Mouse (Mus musculus) lung, postnatal 0 days (tissue): ENCODE measurements at regions not wholly inside any gene's neighbourhood (a gene's known extent, or its start where the extent isn't known, plus 50 kb on each side); places are given as distances from the start of the nearest gene placed in this dataset.

Source experiments
- ATAC-seq: fragments of 200-750 bp; cut with Nextera tagmentation; 2 replicates; pipeline ENCODE4 v1.8.0; 2017; ENCODE audit warnings: moderate library complexity
- DNase-seq: peaks from one replicate; pipeline ENCODE4 v3.0.0-alpha.2; 2016; ENCODE audit warnings: low spot score
- H3K27ac ChIP-seq: fragments of 300-500 bp; sonication (generic); 2 replicates; pipeline ENCODE4 v1.5.1; 2014; ENCODE audit warnings: antibody characterized with exemption, mild to moderate bottlenecking, low read length, mixed read lengths
- H3K27me3 ChIP-seq: fragments of 300-500 bp; sonication (generic); replicated peaks from 2 replicates; pipeline ENCODE4 v1.6.1; 2014; ENCODE audit warnings: low read length, mixed read lengths; ENCODE audit not compliant: insufficient read depth
- H3K36me3 ChIP-seq: fragments of 300-500 bp; sonication (generic); 2 replicates; pipeline ENCODE4 v1.6.1; 2014; ENCODE audit warnings: low read length, mixed read lengths; ENCODE audit not compliant: insufficient read depth
- H3K4me1 ChIP-seq: fragments of 300-500 bp; sonication (generic); 2 replicates; pipeline ENCODE4 v1.6.1; 2014; ENCODE audit warnings: antibody characterized with exemption, low read depth, low read length, mixed read lengths; ENCODE audit not compliant: insufficient read depth
- H3K4me2 ChIP-seq: fragments of 300-500 bp; sonication (generic); replicated peaks from 2 replicates; pipeline ENCODE4 v1.6.1; 2014; ENCODE audit warnings: low read depth, mild to moderate bottlenecking, low read length, moderate library complexity, mixed read lengths
- H3K4me3 ChIP-seq: fragments of 300-500 bp; sonication (generic); 2 replicates; pipeline ENCODE4 v1.5.1; 2014; ENCODE audit warnings: low read depth, low read length
- H3K9ac ChIP-seq: fragments of 300-500 bp; sonication (generic); replicated peaks from 2 replicates; pipeline ENCODE4 v1.6.1; 2014; ENCODE audit warnings: low read depth, mild to moderate bottlenecking
- H3K9me3 ChIP-seq: fragments of 300-500 bp; sonication (generic); 2 replicates; pipeline ENCODE4 v1.6.1; 2016; ENCODE audit warnings: low read length, mixed read lengths
- CTCF ChIP-seq: IDR thresholded peaks from 2 replicates; pipeline ENCODE4 v1.5.1; 2016; ENCODE audit warnings: antibody characterized with exemption, mild to moderate bottlenecking
- EP300 ChIP-seq: IDR thresholded peaks from 2 replicates; pipeline ENCODE4 v1.6.1; 2016; ENCODE audit warnings: antibody characterized with exemption, mild to moderate bottlenecking, control low read depth
- WGBS: fragments of 180-500 bp; shearing (Covaris S2); extraction: QIAGEN DNeasy Blood & Tissue Kit; methylation state at CpG from one replicate; pipeline ENCODE4 v1.1.7; 2014; 5-methylcytosine and 5-hydroxymethylcytosine counted together

- Histone ChIP-seq H3K9me3 (no peaks in the 10 kb centered on the region), H3K27ac (no peak overlapping the region), H3K4me3 (no peak overlapping the region), H3K36me3 (no peaks in the 10 kb centered on the region), H3K27me3 (no peaks in the 10 kb centered on the region), H3K4me2 (no peak overlapping the region), H3K9ac (no peak overlapping the region), H3K4me1 (peaks cover 5% of the 10 kb centered on the region; the same call in 1 of the 2 replicates)
- no peak for TF ChIP-seq CTCF
- peak; percentile 35; the same call in 1 of the 2 replicates for TF ChIP-seq EP300
- no peak for DNase-seq
- no peak for ATAC-seq
- WGBS, result 87% methylated on average over 5 of the region's 5 CpGs
These were observed 198.8 kb downstream of the Etnk1 start for GRCm38 (mm10) chr6:143365840-143366239.

GRCm38 (mm10) chr6:143367804-143368203, 200.8 kb downstream of the Etnk1 start:
- Histone ChIP-seq H3K9ac (no peak overlapping the region), H3K4me2 (no peak overlapping the region), H3K4me1 (peaks cover 5% of the 10 kb centered on the region; the same call in 1 of the 2 replicates), H3K27me3 (no peaks in the 10 kb centered on the region), H3K27ac (no peak overlapping the region), H3K9me3 (no peaks in the 10 kb centered on the region), H3K36me3 (no peaks in the 10 kb centered on the region), H3K4me3 (no peak overlapping the region)
- ATAC-seq, result peak; percentile 77
- WGBS, result 45% methylated on average over 3 of the region's 3 CpGs
- TF ChIP-seq EP300 (no peak), CTCF (no peak)
- DNase-seq, result peak; percentile 53

GRCm38 (mm10) chr6:143368646-143369045, 201.6 kb downstream of the Etnk1 start:
- Histone ChIP-seq H3K27me3 (no peaks in the 10 kb centered on the region), H3K9me3 (no peaks in the 10 kb centered on the region), H3K4me2 (no peak overlapping the region), H3K36me3 (no peaks in the 10 kb centered on the region), H3K9ac (no peak overlapping the region), H3K4me1 (peaks cover 5% of the 10 kb centered on the region; the same call in 1 of the 2 replicates), H3K27ac (no peak overlapping the region), H3K4me3 (no peak overlapping the region)
- DNase-seq, result peak; percentile 6
- TF ChIP-seq CTCF (no peak), EP300 (no peak)
- no peak for ATAC-seq
- 47% methylated on average over 8 of the region's 8 CpGs for WGBS

- Histone ChIP-seq H3K4me2 (no peak overlapping the region), H3K36me3 (no peaks in the 10 kb centered on the region), H3K27me3 (no peaks in the 10 kb centered on the region), H3K27ac (no peak overlapping the region), H3K4me3 (no peak overlapping the region), H3K9me3 (no peaks in the 10 kb centered on the region), H3K4me1 (peaks cover 5% of the 10 kb centered on the region; the same call in 1 of the 2 replicates), H3K9ac (no peak overlapping the region)
- no peak for ATAC-seq
- DNase-seq, result no peak
- TF ChIP-seq EP300 (no peak), CTCF (no peak)
- WGBS, result 60% methylated on average over 5 of the region's 5 CpGs
These were observed 205.5 kb downstream of the Etnk1 start for GRCm38 (mm10) chr6:143372487-143372886.

- peak; percentile 65 for ATAC-seq
- no peaks in the 10 kb centered on the region for H3K4me1 ChIP-seq
- no peaks in the 10 kb centered on the region for H3K36me3 ChIP-seq
- H3K9me3 ChIP-seq, result no peaks in the 10 kb centered on the region
- no peak overlapping the region for H3K4me3 ChIP-seq
- H3K9ac ChIP-seq, result no peak overlapping the region
- WGBS, result 64% methylated on average over 15 of the region's 15 CpGs
- no peaks in the 10 kb centered on the region for H3K27me3 ChIP-seq
- DNase-seq, result peak; percentile 75
- no peak overlapping the region for H3K4me2 ChIP-seq
- TF ChIP-seq EP300, result no peak
- TF ChIP-seq CTCF, result peak; percentile 95
- no peak overlapping the region for H3K27ac ChIP-seq
These were observed 206.8 kb downstream of the Etnk1 start for GRCm38 (mm10) chr6:143373686-143374273.

GRCm38 (mm10) chr6:143375951-143376713, 209.1 kb downstream of the Etnk1 start:
- Histone ChIP-seq H3K36me3 (no peaks in the 10 kb centered on the region), H3K4me2 (peak overlapping the region; percentile 15; the same call in 1 of the 2 replicates), H3K27me3 (no peaks in the 10 kb centered on the region), H3K9ac (no peak overlapping the region), H3K4me3 (no peak overlapping the region), H3K9me3 (no peaks in the 10 kb centered on the region), H3K4me1 (no peaks in the 10 kb centered on the region), H3K27ac (no peak overlapping the region)
- ATAC-seq (peak; percentile 35; the same call in 1 of the 2 replicates), DNase-seq (peak; percentile 46)
- 51% methylated on average over 21 of the region's 21 CpGs for WGBS
- TF ChIP-seq EP300 (no peak), CTCF (no peak)
